Mouse (Mus musculus) ovary, adult 18-20 months (tissue): ENCODE data around the gene Kcnk7.
A peak's percentile ranks its signal among the peaks of the same experiment; 100 is the strongest.

Experiments
- DNase-seq: peaks from one replicate; pipeline ENCODE4 v3.0.0; 2022; ENCODE audit warnings: low spot score, mixed read lengths

The Kcnk7 gene

DNA sequence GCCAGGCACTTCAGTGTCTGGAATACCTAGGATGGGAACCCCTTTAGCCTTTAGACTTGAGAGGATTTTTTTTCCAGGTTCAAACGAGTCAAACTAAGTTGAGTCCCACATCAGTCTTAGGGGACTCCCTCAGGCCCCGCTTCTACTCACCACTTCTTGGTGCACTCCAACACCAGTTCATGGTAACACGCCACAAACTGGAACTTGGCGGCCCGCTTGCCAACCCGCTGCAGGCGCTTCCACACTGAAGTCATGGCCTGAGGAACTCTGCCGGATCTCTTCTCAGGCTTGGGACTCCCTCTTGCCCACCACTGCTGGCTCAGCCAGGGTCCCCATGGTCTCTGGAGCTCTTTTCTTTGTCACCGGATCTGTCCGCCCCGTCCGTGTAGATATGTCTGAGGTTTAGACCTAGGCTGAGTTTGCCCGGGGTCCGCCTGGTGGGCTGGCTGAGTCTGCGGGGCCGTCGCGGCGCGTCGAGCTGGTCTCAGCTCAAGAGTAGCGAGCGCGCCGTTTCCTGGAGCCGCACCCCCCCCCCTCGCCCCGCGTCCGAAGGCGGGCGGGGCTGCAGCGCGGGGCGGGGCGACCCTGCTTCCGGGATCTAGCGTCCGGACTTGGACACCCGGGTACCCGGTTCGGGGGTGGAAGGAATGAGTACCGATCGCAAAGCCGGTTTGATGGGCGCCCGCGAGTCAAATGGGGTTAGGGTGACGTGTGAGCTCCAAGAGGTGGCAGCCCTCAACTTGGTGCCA is 21.8 kb downstream of the Kcnk7 start, which contains the start of gene Ehbp1l1:
TSS of gene Ehbp1l1 (minus strand) at position 551 of the 749 bp plus-strand sequence.
- peak; percentile 31 for DNase-seq

DNA sequence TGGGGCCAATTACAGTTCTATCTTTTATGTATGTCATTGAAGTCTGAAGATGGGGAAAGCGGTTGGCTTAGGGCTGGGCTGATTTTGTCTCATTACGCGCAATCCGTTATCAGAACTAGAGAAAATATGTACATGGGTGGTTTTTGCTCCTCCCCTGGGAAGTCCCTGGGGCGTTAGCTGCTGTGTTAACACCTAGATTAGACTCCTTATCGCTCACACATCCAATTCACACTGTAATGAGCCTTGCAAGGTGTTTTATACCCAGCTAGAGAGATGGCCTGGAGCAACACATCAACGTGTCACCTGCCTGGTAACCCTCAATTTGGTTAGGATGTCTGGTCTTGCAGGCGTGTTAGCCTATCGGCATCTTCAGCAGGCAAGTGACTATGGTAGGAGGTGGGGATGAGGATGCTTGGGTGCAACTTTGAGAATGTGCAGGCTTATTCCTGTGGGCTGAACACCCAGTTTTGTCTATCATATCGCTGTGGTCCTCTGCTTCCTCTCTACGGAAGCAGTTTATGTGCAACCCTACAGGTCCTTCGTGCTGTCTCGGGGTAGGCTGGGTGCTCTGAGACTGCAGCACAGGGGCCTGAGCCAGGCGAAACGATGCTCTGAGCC is 22.9 kb downstream of the Kcnk7 start:
- no peak for DNase-seq

GRCm38 (mm10) chr19:5727701-5728100 is 23.5 kb downstream of the Kcnk7 start:
- peak; percentile 47 for DNase-seq

- peak; percentile 31 for DNase-seq
These were observed 24.7 kb downstream of the Kcnk7 start for GRCm38 (mm10) chr19:5728631-5729443.

GRCm38 (mm10) chr19:5729444-5729815 is 25.3 kb downstream of the Kcnk7 start, which contains the start of gene Fam89b:
Gene Fam89b (minus strand): TSS chr19:5729653.
- peak; percentile 80 for DNase-seq

DNA sequence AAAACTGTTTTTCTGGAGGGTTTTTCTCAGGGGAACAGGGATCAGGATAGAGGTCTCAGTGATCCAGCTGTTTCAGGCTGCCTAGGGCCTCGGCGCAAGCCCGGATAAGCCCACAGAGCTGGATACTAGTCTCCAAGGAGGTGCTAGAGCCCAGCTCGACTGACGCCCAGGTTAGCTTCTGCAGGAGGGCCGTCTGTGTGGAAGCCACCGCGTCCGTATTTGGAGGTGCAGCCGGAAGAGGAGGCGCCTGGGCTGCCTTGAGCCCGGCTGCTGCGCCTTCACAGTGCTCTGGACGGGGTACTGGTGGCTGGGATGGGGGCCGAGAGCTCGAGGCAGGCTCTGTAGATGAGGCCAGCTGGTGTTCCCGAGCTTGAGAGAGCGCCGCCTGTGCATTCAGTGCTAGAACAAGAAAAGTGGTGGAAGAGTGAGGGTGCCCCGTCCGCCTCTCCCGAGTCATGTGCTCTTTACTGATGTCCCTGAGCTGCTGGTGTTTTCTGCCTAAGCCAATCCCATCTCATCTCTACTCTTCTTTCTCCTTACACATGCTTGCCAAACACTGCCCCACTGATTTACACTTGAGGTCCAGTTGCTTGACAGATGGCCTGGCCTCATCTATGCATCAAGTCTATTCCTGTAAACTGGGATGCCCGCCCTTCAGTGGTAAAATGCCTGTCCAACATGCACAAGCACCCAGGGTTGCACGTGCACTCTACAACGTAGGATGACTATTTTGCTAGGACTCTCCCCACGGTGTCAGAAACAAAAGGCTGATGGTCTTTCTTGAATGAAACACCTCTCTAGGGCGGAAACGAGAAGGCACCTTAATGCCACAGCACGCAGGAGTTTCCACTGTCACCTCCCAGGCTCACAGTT is 26.4 kb downstream of the Kcnk7 start:
- no peak for DNase-seq

DNA sequence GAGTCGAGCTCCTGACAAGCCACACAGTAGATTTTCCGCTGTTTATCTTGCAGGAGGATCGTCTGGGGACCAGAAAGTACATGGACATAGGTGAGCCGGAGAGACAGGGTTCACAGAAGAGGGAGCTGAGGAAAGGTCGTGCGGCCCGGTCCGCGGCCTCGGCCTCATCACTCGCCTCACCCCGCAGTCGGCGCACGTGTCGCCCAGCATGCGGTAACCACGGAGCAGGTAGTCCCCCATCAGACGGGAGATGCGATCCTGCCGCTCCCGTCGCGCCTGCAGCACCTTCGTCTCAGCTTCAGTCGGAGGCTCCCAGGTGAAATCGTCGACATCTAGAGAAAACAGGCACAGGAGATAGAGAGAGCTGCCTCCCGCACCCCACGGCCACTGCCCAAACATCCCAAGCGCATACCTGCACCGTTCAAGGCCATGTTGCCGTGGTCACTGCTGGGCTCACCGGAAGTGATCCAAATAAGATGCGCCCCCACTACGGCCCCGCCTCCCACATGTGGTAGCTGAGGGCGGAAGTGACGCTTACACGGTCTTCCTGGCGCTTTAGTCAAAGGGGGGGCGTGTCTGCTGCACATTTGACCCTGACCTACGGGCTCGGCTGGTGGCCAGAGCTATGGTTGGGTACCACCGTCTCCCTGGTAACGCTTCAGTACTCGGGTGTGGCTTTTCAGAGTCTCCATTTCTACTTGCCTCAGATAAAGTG is 27.3 kb downstream of the Kcnk7 start:
- DNase-seq = peak; percentile 92

GRCm38 (mm10) chr19:5734325-5734724 is 30.2 kb downstream of the Kcnk7 start:
- DNase-seq = no peak

DNA sequence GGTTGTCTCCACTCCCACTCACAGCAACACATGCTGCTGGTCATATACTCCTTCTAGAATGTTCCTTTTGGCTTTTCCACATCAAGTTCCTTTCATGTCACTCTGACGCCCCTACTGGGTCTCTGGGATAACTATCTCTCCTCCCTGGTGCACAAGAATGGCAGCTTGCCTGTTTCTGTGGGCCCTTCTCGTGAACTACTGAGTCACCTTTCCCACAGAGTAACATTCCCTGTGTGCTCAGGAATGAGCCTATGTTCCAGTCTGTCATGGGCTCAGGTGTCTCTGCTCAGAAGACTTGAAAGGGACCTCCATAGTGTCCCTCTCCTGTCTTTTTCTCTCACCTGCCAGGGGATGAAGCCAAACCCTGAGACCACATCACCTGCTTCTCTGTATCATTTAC is 35.3 kb downstream of the Kcnk7 start:
- DNase-seq = no peak

- DNase-seq = peak; percentile 80
These were observed 36.5 kb downstream of the Kcnk7 start, which contains the start of gene Ltbp3 for GRCm38 (mm10) chr19:5740320-5741317. Gene Ltbp3 (plus strand): TSS chr19:5740904.

DNA sequence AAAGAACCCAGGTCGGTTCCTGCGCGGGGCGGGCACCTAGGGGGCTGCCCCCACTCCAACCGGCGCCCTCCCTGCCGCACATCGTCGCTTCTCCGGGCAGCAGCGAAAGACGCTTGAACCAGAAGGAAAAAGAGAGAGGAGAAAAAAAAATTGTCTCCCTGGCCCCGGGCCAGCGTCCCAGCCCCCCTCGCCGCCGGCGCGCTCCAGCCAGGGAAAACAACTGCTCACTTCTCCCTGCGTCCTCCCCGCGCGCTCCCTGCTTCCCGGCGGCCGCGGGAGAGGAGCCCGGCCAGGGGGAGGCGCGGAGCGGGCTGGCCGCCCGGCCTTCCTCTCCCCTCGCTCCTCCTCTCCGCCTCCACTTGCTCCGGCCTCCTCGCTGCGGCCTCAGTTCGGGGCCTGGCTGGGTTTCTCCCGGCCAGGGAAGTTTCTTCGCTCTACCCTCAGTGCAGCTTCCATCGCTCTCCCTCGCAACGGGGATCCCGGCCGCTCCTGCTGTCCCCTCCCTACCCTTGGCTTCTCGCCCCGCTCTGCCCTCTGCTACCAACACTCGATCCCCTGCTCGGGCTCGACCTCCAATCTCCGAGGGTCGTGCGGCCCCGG is 37.6 kb downstream of the Kcnk7 start:
- DNase-seq = peak; percentile 86

DNA sequence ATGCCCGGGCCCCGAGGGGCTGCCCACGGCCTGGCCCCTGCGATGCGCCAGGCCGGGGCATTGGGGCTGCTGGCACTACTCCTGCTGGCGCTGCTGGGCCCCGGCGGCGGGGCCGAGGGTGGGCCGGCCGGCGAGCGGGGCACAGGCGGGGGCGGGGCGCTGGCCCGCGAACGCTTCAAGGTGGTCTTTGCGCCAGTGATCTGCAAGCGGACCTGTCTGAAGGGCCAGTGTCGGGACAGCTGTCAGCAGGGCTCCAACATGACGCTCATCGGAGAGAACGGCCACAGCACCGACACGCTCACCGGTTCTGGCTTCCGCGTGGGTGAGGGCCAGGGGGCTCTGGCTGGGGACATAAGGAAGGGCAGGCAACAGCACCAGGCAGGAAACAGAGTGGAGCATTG is 38.1 kb downstream of the Kcnk7 start:
- no peak for DNase-seq

DNA sequence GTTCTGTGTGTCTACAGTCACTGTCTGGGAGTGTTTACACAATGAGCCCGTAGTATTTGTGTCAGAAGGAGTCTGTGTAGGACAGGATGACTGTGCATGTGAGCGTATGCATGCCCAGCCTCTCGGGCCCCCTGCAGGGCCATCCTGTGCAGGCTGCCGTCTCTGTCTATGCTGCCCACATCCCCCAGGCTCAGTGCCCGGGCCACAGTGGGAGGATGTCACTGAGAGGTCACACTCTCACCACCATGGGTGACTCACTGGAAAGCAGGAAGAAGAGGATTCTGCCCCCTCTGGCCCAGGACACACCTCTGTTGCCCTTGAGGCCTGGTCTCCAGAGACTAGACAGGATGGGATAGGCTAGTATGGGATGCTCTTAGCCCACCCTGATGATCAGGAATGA is 39.4 kb downstream of the Kcnk7 start:
- DNase-seq = no peak

GRCm38 (mm10) chr19:5745756-5746710 is 41.9 kb downstream of the Kcnk7 start:
- DNase-seq = no peak

DNA sequence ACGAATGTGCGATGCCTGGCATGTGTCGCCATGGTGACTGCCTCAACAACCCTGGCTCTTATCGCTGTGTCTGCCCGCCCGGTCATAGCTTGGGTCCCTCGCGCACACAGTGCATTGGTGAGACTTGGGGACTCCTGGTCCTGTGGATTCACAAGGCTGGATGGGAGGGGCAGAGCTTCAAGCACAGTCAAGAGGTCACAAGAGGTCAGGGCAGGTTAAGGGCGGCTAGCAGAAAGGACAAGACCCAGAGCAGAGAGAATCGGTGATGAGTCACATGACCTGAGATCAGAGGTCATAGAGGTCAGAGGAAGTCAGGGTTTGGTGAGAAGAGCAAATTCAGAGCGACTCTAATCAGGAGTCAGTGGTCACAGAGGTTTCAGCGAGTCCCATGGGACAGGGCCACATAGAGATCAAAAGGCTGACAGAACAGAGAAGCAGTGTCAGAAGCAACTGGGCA is 42.8 kb downstream of the Kcnk7 start:
- DNase-seq = no peak

DNA sequence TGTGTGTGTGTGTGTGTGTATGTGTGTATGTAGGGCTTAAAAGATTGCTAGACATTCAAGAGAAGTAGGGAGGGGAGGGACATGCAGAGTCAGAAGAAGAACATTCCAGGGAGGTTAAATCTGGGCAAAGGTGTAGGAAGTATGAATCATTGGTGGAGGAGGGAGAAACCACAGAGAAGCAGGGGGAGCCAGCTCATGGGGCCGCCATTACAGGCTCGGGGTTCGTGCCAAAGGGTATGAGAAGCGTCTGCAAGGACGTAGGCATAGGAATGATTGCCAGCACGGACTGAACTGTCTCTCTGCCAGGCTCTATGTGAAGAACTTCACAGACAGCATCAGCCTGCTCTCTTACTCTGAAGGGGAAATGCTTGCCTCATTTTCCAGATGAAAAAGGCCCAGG is 45.3 kb downstream of the Kcnk7 start:
- DNase-seq = peak; percentile 39

DNA sequence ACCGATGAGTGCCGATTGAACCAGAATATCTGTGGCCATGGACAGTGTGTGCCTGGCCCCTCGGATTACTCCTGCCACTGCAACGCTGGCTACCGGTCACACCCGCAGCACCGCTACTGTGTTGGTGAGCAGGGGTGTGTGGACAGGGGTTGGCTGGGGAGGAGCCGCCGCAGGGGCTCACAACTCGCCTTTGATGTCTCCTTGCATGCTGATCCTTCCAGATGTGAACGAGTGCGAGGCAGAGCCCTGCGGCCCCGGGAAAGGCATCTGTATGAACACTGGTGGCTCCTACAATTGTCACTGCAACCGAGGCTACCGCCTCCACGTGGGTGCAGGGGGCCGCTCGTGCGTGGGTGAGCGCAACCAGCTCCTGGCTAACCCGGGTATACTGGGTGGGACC is 46.8 kb downstream of the Kcnk7 start:
- no peak for DNase-seq

GRCm38 (mm10) chr19:5751742-5752141 is 47.6 kb downstream of the Kcnk7 start:
- no peak for DNase-seq
